Mouse (Mus musculus): Measurements from ENCODE around the gene Dtx1. TPM values are rescaled to one million over a fixed set of nuclear protein-coding genes. Genes with fewer than 3 reads are reported as not detected.

Dtx1 gene
- polyA plus RNA-seq, 1 experiment from 2014 or later: 17.1 TPM

- ATAC-seq (ENCODE audit: low FRiP score, low read depth): no peak
- Histone ChIP-seq H3K36me3 (peaks cover 21% of the 10 kb centered on the region), H3K4me2 (replicated peaks) (peak overlapping the region; percentile 14), H3K4me1 (peaks cover 14% of the 10 kb centered on the region; the same call in 1 of the 2 replicates), H3K9me3 (no peaks in the 10 kb centered on the region), H3K27ac (replicated peaks) (no peak overlapping the region), H3K4me3 (no peak overlapping the region), H3K27me3 (peaks cover 30% of the 10 kb centered on the region), H3K9ac (replicated peaks) (no peak overlapping the region)
- WGBS: 11% methylated on average over 29 of the region's 29 CpGs
Measured at GRCm38 (mm10) chr5:120631128-120631527, 80.6 kb downstream of the Dtx1 start.

Other genes starting within 250 kb of the Dtx1 start
- gene Sdsl, start 239.1 kb downstream of the Dtx1 start, polyA plus RNA-seq (2016; fragmentation: Nextera tagmentation; extraction: Ambion mirVana): 6.4 and 7.5 TPM in 2 replicates
- not detected in 2 replicates for gene Sds, start 235.4 kb downstream of the Dtx1 start, polyA plus RNA-seq (2016; fragmentation: Nextera tagmentation; extraction: Ambion mirVana)
- 31.5 and 36.2 TPM in 2 replicates for gene Plbd2, start 208.3 kb downstream of the Dtx1 start, polyA plus RNA-seq (2016; fragmentation: Nextera tagmentation; extraction: Ambion mirVana)
- gene Slc8b1, start 200.8 kb downstream of the Dtx1 start, polyA plus RNA-seq (2016; fragmentation: Nextera tagmentation; extraction: Ambion mirVana): 3.1 TPM in 2 replicates
- gene Tpcn1, start 123.3 kb downstream of the Dtx1 start, polyA plus RNA-seq (2016; fragmentation: Nextera tagmentation; extraction: Ambion mirVana): 12.9 and 14.2 TPM in 2 replicates
- gene Iqcd, start 122.9 kb downstream of the Dtx1 start, polyA plus RNA-seq (2016; fragmentation: Nextera tagmentation; extraction: Ambion mirVana): 0.60 and 1.7 TPM in 2 replicates
- gene Rita1, start 99.3 kb downstream of the Dtx1 start, polyA plus RNA-seq (2016; fragmentation: Nextera tagmentation; extraction: Ambion mirVana): 15.5 and 16.0 TPM in 2 replicates
- gene Ddx54, start 99.2 kb downstream of the Dtx1 start, polyA plus RNA-seq (2016; fragmentation: Nextera tagmentation; extraction: Ambion mirVana): 51.8 and 53.0 TPM in 2 replicates
- not detected in 2 replicates for gene Cfap73, start 77.7 kb downstream of the Dtx1 start, polyA plus RNA-seq (2016; fragmentation: Nextera tagmentation; extraction: Ambion mirVana)
- gene Rasal1, start 63.1 kb downstream of the Dtx1 start, polyA plus RNA-seq (2016; fragmentation: Nextera tagmentation; extraction: Ambion mirVana): not detected in 2 replicates
- gene Oas2, start 37.9 kb upstream of the Dtx1 start, polyA plus RNA-seq (2016; fragmentation: Nextera tagmentation; extraction: Ambion mirVana): 0.21 and 0.34 TPM in 2 replicates
- 0.17 and 0.18 TPM in 2 replicates for gene Oas3, start 65.7 kb upstream of the Dtx1 start, polyA plus RNA-seq (2016; fragmentation: Nextera tagmentation; extraction: Ambion mirVana)
- gene Oas1e, start 83.6 kb upstream of the Dtx1 start, polyA plus RNA-seq (2016; fragmentation: Nextera tagmentation; extraction: Ambion mirVana): not detected in 2 replicates
- gene Oas1c, start 100.6 kb upstream of the Dtx1 start, polyA plus RNA-seq (2016; fragmentation: Nextera tagmentation; extraction: Ambion mirVana): 0.16 and 0.27 TPM in 2 replicates
- gene Oas1f, start 135.4 kb upstream of the Dtx1 start, polyA plus RNA-seq (2016; fragmentation: Nextera tagmentation; extraction: Ambion mirVana): not detected in 2 replicates
- not detected in 2 replicates for gene Oas1h, start 149.5 kb upstream of the Dtx1 start, polyA plus RNA-seq (2016; fragmentation: Nextera tagmentation; extraction: Ambion mirVana)
- gene Oas1g, start 175.7 kb upstream of the Dtx1 start, polyA plus RNA-seq (2016; fragmentation: Nextera tagmentation; extraction: Ambion mirVana): 0.22 and 0.43 TPM in 2 replicates
- gene Oas1a, start 195.6 kb upstream of the Dtx1 start, polyA plus RNA-seq (2016; fragmentation: Nextera tagmentation; extraction: Ambion mirVana): 0.85 and 1.0 TPM in 2 replicates
- gene Oas1d, start 202.6 kb upstream of the Dtx1 start, polyA plus RNA-seq (2016; fragmentation: Nextera tagmentation; extraction: Ambion mirVana): not detected in 2 replicates

Measured in midbrain, embryonic 12.5 days (tissue).